Mouse (Mus musculus): ENCODE measurements around the gene Pilrb2. TPM values are rescaled to one million over a fixed set of nuclear protein-coding genes. Genes with fewer than 3 reads are reported as not detected.

Pilrb2 gene
- polyA plus RNA-seq, 1 experiment from 2014 or later = not detected

GRCm38 (mm10) chr5:137825030-137825429, 46.6 kb downstream of the Pilrb2 start:
- Histone ChIP-seq H3K36me3 (replicated peaks; ENCODE audit: control insufficient read depth, insufficient read depth) (no peaks in the 10 kb centered on the region), H3K27me3 (ENCODE audit: control insufficient read depth, insufficient read depth, low read length) (no peaks in the 10 kb centered on the region), H3K4me1 (replicated peaks; ENCODE audit: control insufficient read depth, insufficient read depth, low read length) (no peaks in the 10 kb centered on the region), H3K4me3 (replicated peaks; ENCODE audit: low read length) (no peak overlapping the region), H3K9ac (no peak overlapping the region), H3K4me2 (replicated peaks) (no peak overlapping the region), H3K9me3 (ENCODE audit: control insufficient read depth, low read length) (no peaks in the 10 kb centered on the region), H3K27ac (no peak overlapping the region)
- ATAC-seq (ENCODE audit: low FRiP score) = no peak
- no peak for DNase-seq (ENCODE audit: low spot score)
- WGBS = 95% methylated on average over 3 of the region's 3 CpGs

- Histone ChIP-seq H3K4me1 (replicated peaks; ENCODE audit: control insufficient read depth, insufficient read depth, low read length) (no peaks in the 10 kb centered on the region), H3K27me3 (ENCODE audit: control insufficient read depth, insufficient read depth, low read length) (no peaks in the 10 kb centered on the region), H3K4me3 (replicated peaks; ENCODE audit: low read length) (no peak overlapping the region), H3K4me2 (replicated peaks) (no peak overlapping the region), H3K27ac (no peak overlapping the region), H3K36me3 (replicated peaks; ENCODE audit: control insufficient read depth, insufficient read depth) (no peaks in the 10 kb centered on the region), H3K9me3 (ENCODE audit: control insufficient read depth, low read length) (no peaks in the 10 kb centered on the region), H3K9ac (no peak overlapping the region)
- WGBS = 91% methylated on average over 6 of the region's 6 CpGs
- ATAC-seq (ENCODE audit: low FRiP score) (no peak), DNase-seq (ENCODE audit: low spot score) (no peak)
These were observed 48.1 kb downstream of the Pilrb2 start for GRCm38 (mm10) chr5:137823455-137824045.

DNA sequence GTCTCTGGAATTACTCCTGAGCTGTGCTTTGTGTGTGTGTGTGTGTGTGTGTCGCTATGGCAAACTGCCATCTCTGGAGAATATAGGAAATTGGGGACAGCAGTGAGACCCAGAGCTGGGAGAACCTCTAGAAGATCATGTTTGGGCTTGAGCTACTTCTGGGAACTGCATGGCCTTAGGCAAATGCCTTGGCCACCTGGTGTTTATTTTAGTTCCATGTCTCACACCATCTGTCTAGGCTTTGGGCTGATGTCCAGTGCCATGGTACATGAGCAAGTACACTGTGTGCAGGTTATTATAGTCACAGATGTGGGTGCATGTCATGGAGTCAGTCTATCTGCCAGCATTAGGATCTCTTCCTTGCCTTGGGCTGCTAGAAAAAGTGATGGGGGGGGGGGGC, 49.0 kb downstream of the Pilrb2 start:
- no peak overlapping the region for H3K9ac ChIP-seq
- ATAC-seq (ENCODE audit: low FRiP score) (no peak), DNase-seq (ENCODE audit: low spot score) (no peak)
- no peaks in the 10 kb centered on the region for H3K27me3 ChIP-seq (ENCODE audit: control insufficient read depth, insufficient read depth, low read length)
- no peaks in the 10 kb centered on the region for H3K4me1 ChIP-seq (replicated peaks; ENCODE audit: control insufficient read depth, insufficient read depth, low read length)
- no peaks in the 10 kb centered on the region for H3K36me3 ChIP-seq (replicated peaks; ENCODE audit: control insufficient read depth, insufficient read depth)
- no peak overlapping the region for H3K4me2 ChIP-seq (replicated peaks)
- no peak overlapping the region for H3K27ac ChIP-seq
- H3K9me3 ChIP-seq (ENCODE audit: control insufficient read depth, low read length) = no peaks in the 10 kb centered on the region
- 76% methylated on average over 1 of the region's 1 CpGs for WGBS
- no peak overlapping the region for H3K4me3 ChIP-seq (replicated peaks; ENCODE audit: low read length)

GRCm38 (mm10) chr5:137822126-137822525, 49.5 kb downstream of the Pilrb2 start:
- no peak for ATAC-seq (ENCODE audit: low FRiP score)
- no peak overlapping the region for H3K27ac ChIP-seq

GRCm38 (mm10) chr5:137817466-137818222, 54.0 kb downstream of the Pilrb2 start:
- no peak overlapping the region for H3K9ac ChIP-seq
- H3K27ac ChIP-seq = no peak overlapping the region
- no peaks in the 10 kb centered on the region for H3K4me1 ChIP-seq (replicated peaks; ENCODE audit: control insufficient read depth, insufficient read depth, low read length)
- H3K27me3 ChIP-seq (ENCODE audit: control insufficient read depth, insufficient read depth, low read length) = no peaks in the 10 kb centered on the region
- H3K4me2 ChIP-seq (replicated peaks) = no peak overlapping the region
- 84% methylated on average over 4 of the region's 4 CpGs for WGBS
- H3K9me3 ChIP-seq (ENCODE audit: control insufficient read depth, low read length) = no peaks in the 10 kb centered on the region
- no peak for DNase-seq (ENCODE audit: low spot score)
- no peaks in the 10 kb centered on the region for H3K36me3 ChIP-seq (replicated peaks; ENCODE audit: control insufficient read depth, insufficient read depth)
- H3K4me3 ChIP-seq (replicated peaks; ENCODE audit: low read length) = no peak overlapping the region
- no peak for ATAC-seq (ENCODE audit: low FRiP score)

More at GRCm38 (mm10) chr5:137822126-137822525, 49.5 kb downstream of the Pilrb2 start:
- no peaks in the 10 kb centered on the region for H3K9me3 ChIP-seq (ENCODE audit: control insufficient read depth, low read length)
- no peaks in the 10 kb centered on the region for H3K27me3 ChIP-seq (ENCODE audit: control insufficient read depth, insufficient read depth, low read length)
- H3K4me2 ChIP-seq (replicated peaks) = no peak overlapping the region
- H3K9ac ChIP-seq = no peak overlapping the region
- no peak for DNase-seq (ENCODE audit: low spot score)
- no peaks in the 10 kb centered on the region for H3K36me3 ChIP-seq (replicated peaks; ENCODE audit: control insufficient read depth, insufficient read depth)
- WGBS = 70% methylated on average over 4 of the region's 4 CpGs
- no peaks in the 10 kb centered on the region for H3K4me1 ChIP-seq (replicated peaks; ENCODE audit: control insufficient read depth, insufficient read depth, low read length)
- no peak overlapping the region for H3K4me3 ChIP-seq (replicated peaks; ENCODE audit: low read length)

Other genes starting within 250 kb of the Pilrb2 start
- 0.12 TPM in 1 of 2 replicates, not detected in the other for gene Fbxo24, start 242.8 kb downstream of the Pilrb2 start, polyA plus RNA-seq (2014; fragmentation: Nextera tagmentation; extraction: Ambion mirVana)
- gene Lrch4, start 242.7 kb downstream of the Pilrb2 start, polyA plus RNA-seq (2014; fragmentation: Nextera tagmentation; extraction: Ambion mirVana) = 19.0 and 23.4 TPM in 2 replicates
- 5.3 and 6.5 TPM in 2 replicates for gene Gm20605, start 242.6 kb downstream of the Pilrb2 start, polyA plus RNA-seq (2014; fragmentation: Nextera tagmentation; extraction: Ambion mirVana)
- 4.9 and 5.8 TPM in 2 replicates for gene Sap25, start 230.5 kb downstream of the Pilrb2 start, polyA plus RNA-seq (2014; fragmentation: Nextera tagmentation; extraction: Ambion mirVana)
- 0.15 TPM in 1 of 2 replicates, not detected in the other for gene Irs3, start 226.1 kb downstream of the Pilrb2 start, polyA plus RNA-seq (2014; fragmentation: Nextera tagmentation; extraction: Ambion mirVana)
- gene Agfg2, start 187.1 kb downstream of the Pilrb2 start, polyA plus RNA-seq (2014; fragmentation: Nextera tagmentation; extraction: Ambion mirVana) = 11.8 and 12.2 TPM in 2 replicates
- gene Nyap1, start 130.2 kb downstream of the Pilrb2 start, polyA plus RNA-seq (2014; fragmentation: Nextera tagmentation; extraction: Ambion mirVana) = 14.2 and 18.8 TPM in 2 replicates
- 67.6 and 72.8 TPM in 2 replicates for gene Tsc22d4, start 126.1 kb downstream of the Pilrb2 start, polyA plus RNA-seq (2014; fragmentation: Nextera tagmentation; extraction: Ambion mirVana)
- 51.1 and 58.7 TPM in 2 replicates for gene Ppp1r35, start 93.0 kb downstream of the Pilrb2 start, polyA plus RNA-seq (2014; fragmentation: Nextera tagmentation; extraction: Ambion mirVana)
- gene Mepce, start 84.2 kb downstream of the Pilrb2 start, polyA plus RNA-seq (2014; fragmentation: Nextera tagmentation; extraction: Ambion mirVana) = 11.0 and 11.7 TPM in 2 replicates
- 7.9 and 8.3 TPM in 2 replicates for gene Zcwpw1, start 84.0 kb downstream of the Pilrb2 start, polyA plus RNA-seq (2014; fragmentation: Nextera tagmentation; extraction: Ambion mirVana)
- 0.40 and 0.62 TPM in 2 replicates for gene Pilra, start 35.5 kb downstream of the Pilrb2 start, polyA plus RNA-seq (2014; fragmentation: Nextera tagmentation; extraction: Ambion mirVana)
- not detected in 2 replicates for gene Pilrb1, start 13.7 kb downstream of the Pilrb2 start, polyA plus RNA-seq (2014; fragmentation: Nextera tagmentation; extraction: Ambion mirVana)
- gene Cyp3a13, start 49.8 kb upstream of the Pilrb2 start, polyA plus RNA-seq (2014; fragmentation: Nextera tagmentation; extraction: Ambion mirVana) = not detected in 2 replicates
- 0.80 and 1.2 TPM in 2 replicates for gene Gjc3, start 91.3 kb upstream of the Pilrb2 start, polyA plus RNA-seq (2014; fragmentation: Nextera tagmentation; extraction: Ambion mirVana)
- gene Azgp1, start 109.7 kb upstream of the Pilrb2 start, polyA plus RNA-seq (2014; fragmentation: Nextera tagmentation; extraction: Ambion mirVana) = not detected in 2 replicates
- gene Smok3a, start 149.4 kb upstream of the Pilrb2 start, polyA plus RNA-seq (2014; fragmentation: Nextera tagmentation; extraction: Ambion mirVana) = not detected in 2 replicates
- not detected in 2 replicates for gene Smok3b, start 149.6 kb upstream of the Pilrb2 start, polyA plus RNA-seq (2014; fragmentation: Nextera tagmentation; extraction: Ambion mirVana)
- gene Smok3c, start 181.4 kb upstream of the Pilrb2 start, polyA plus RNA-seq (2014; fragmentation: Nextera tagmentation; extraction: Ambion mirVana) = not detected in 2 replicates
- gene Zkscan1, start 213.3 kb upstream of the Pilrb2 start, polyA plus RNA-seq (2014; fragmentation: Nextera tagmentation; extraction: Ambion mirVana) = 31.2 and 34.1 TPM in 2 replicates
- gene Zscan21, start 245.1 kb upstream of the Pilrb2 start, polyA plus RNA-seq (2014; fragmentation: Nextera tagmentation; extraction: Ambion mirVana) = 84.0 and 88.2 TPM in 2 replicates

Measured in hindbrain, embryonic 14.5 days (tissue).